Mouse (Mus musculus): ENCODE data around the gene Dcun1d4.

Dcun1d4 gene

DNA sequence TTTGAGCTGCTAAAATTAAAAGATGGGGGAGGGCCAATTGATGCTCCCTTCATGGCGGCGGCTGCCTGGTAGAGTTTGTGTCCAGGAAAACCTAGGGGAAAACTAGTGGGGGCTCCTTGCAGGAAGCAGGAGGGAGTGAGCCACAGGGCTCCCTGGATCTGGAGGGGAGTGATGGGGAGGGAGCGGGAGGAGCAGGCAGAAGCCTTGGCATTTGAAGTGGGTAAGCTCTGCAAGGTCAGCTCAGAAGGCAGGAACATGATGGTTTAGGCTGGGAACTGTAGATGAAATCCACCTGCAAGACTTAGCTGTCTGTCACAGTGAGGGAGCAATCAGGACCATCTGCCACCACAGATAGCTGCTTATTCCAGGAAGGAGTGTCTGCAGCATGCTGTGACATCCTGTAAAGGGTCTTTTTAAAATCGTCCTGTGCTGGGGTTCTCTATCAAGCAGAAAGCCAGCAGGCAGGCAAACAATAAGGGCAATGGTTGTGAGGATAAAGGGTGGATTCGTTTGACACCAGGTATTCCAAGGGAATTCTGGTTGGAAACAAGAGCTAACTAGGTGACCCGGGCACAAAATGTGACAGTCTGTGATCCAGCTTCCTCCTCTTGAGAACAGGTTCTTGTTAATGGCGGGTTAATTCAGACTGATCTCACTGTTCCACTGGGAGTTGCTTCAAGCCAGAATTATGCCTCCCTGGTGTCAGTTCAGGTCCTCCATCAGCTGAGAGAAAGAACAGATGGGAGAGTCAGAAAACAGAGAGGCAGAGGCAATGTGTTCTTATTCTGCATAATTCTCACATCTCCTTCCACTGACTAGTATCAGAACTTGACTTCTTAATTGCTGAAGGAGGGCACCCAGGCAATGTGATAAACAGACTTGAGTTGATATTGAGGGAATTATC, 104.7 kb downstream of the Dcun1d4 start:
- no peak for DNase-seq (ENCODE audit: extremely low read depth, insufficient read length, low spot score)

DNA sequence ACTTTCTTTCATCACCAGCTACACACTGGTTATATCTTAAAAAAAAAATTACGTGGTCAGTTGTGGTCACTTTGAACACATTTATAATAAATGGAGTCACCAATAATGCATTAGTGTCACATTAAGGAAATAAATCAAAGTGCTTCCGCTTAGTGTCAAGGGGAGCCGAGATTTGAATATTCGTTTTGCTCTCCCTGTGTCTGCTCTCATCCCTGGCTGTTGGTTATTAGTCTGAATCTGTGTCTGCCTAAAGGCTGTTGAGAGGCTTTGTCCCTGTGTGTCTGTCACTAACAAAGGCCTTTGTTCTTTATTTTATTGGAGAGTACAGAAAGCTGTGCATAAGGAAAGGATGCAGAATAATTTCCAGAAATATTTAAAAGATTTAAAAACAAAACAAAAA, 105.8 kb downstream of the Dcun1d4 start:
- no peak for DNase-seq (ENCODE audit: extremely low read depth, insufficient read length, low spot score)

DNA sequence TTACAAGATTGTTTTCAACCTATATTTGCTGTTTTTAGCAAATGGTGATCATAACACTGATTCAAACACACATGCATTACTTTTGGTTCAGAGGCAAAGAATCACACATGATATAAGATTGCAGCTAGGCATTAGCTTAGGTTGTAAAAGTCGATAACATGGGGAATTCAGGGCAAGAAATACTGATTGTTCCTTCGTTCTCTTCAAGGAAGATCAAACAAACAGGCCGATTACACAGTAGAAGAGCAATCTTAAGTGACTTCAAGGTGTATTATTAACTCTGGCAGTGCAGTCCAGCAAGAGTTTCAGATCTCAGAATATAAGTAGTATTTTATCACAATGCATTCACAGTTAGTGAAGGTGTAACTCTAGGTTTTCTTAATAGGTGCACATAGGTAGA, 106.3 kb downstream of the Dcun1d4 start:
- DNase-seq (ENCODE audit: extremely low read depth, insufficient read length, low spot score), result no peak

DNA sequence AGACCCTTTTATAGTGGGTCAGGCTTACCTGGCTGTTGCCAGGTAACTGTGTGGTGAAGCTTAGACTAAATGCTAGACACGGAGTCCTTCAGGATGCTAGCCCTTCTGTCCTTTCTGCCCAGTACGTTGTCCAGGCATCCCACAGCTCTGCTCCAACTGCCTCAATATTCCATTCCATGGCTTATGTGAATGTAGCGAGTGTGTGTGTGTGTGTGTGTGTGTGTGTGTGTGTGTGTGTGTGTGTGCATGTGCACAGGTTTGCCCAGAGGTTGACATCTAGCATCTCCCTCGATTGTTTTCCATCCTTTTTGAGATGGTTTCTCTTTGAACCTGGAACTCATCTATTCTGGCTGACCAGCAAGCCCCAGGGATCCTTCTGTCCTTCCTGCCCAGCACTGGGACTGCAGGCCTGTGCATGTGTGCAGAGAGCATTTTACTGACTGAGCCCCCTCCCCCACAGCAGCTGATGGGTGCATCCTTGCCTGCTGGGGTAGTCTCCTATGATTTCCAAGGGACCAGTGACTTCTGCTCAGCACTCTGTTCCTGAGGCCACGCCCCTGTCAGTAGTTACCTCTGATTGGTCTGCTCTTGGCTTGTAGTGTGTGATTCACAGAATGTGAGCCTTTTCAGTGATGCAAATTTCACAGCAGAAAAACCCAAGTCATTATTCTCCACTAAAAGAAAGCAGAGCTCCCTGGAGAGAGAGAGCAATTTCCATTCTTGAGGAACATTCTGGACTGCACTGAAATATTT, 118.3 kb downstream of the Dcun1d4 start:
- DNase-seq (ENCODE audit: extremely low read depth, insufficient read length, low spot score), result no peak

DNA sequence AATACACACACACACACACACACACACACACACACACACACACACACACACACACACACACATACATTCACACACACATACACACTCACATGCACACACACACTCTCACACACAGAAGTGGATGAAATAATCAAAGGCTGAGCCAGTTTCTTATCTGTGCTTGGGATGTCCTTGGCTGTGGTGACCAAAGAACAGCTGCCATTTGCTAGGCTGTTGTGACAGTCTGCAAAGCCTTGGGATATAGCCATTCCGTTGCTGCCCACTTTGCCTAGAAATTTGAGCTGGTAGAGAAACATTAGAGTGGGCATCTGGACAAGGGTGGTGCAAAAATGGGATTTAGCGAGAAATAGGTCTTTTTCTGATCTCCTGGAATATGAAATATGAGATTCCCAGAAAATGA, 119.2 kb downstream of the Dcun1d4 start:
- no peak for DNase-seq (ENCODE audit: extremely low read depth, insufficient read length, low spot score)

DNA sequence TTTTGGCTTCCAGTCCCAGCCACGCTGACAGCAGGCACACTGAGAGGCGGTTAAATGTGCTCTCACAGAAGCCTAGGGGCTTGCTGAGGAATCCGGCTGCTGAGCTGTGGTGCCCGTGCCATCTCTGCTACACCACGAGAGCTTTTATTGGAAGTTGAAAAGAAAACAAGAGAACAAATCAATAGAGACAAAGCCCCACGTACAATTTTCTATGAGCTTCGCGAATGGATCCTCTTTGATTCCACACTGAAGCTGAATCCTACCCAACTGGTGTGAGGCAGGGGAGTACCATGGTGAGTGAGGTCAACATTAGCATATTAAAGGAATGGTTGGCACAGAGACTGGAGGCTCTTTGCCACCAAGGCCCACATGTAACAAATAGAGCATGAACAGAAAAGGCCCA, 120.6 kb downstream of the Dcun1d4 start:
- no peak for DNase-seq (ENCODE audit: extremely low read depth, insufficient read length, low spot score)

DNA sequence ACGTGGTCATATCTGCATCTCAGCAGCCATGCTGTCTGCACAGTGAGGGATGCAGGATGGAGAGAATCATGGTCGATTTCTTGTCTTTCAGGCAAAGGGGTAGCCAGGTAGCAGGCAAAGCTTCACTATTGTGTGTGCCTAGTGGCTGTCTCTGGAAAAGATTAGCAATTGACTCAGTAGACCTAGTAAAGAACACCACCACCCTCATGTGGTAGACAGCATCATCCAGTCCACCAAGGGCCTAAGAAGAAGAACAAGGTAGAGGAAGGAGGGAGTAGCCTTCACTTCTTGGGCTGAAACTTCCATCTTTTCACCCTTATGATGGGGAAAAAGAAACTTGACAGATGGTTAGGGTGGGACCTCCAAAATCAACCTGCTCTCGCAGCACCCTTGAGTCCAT, 122.1 kb downstream of the Dcun1d4 start:
- DNase-seq (ENCODE audit: extremely low read depth, insufficient read length, low spot score), result no peak

DNA sequence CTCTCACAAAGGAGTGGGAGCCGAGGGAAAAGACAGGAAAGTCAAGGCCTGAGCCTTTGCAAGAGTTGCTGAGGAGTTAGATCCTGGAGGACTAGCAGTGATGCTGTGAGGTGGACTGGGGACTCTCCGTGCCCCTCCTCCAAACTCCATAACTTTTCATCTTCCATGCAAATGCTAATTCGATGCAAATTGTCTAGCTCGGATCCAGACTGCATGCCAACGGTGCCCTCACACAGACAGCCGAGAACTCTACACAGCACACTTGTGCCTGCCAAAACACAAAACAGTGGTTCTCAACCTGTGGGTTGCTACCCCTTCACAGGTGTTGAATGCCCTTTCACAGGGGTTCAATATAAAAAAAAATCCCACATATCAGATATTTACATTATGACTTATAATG, 123.7 kb downstream of the Dcun1d4 start:
- no peak for DNase-seq (ENCODE audit: extremely low read depth, insufficient read length, low spot score)

DNA sequence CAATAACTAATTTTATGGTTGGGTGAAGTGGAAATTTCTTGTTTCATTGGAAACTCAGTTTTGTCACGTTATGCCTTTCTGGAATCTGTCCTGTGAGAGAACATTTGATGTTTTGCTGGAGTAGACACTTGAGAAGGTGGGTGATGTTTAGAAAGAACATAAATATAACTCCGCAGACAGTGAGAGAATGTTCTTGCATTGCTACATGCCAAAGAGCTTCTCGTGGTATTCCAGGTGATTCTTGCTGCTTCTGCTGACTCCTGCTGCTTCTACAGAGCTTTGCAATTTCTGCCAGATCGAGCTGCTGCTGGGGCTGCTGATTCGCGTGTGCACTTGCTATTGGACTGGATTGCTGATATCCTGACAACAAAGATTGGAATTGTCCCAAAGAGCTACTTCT, 124.2 kb downstream of the Dcun1d4 start:
- no peak for DNase-seq (ENCODE audit: extremely low read depth, insufficient read length, low spot score)
